In genomic region chr11:84684325-84684724, GRCm38 (mm10) we compare ENCODE assay signal across 16 mouse cellular contexts.
"Had no signal": no experiment of that assay in that cellular context is flagged by ENCODE, and none has a peak within 500 bp of the region (broad histone marks: within the 10 kb centered on the region; RNA-seq: fewer than 3 reads in every experiment).

No protein-coding gene starts in this region.

- H3K27me3 ChIP-seq: stomach, embryonic 15.5 days had no signal

- H3K9ac ChIP-seq: neural tube, embryonic 12.5 days; neural tube, embryonic 13.5 days; stomach, embryonic 15.5 days had no signal

- H3K9me3 ChIP-seq: neural tube, embryonic 12.5 days; neural tube, embryonic 13.5 days; stomach, embryonic 15.5 days had no signal

- H3K4me1 ChIP-seq: stomach, embryonic 15.5 days had no signal

- DNase-seq: retina, postnatal 1 day; right cerebral cortex, adult 18-20 months; right cerebral cortex, postnatal 14 days; right cerebral cortex, postnatal 25 days; right cerebral cortex, postnatal 4 days; spleen, adult 18-20 months; thymus, adult 18-20 months; thymus, adult 2 months; thymus, postnatal 14 days; thymus, postnatal 25 days; thymus, postnatal 36 days; thymus, postnatal 4 days had no signal

- H3K27ac ChIP-seq: neural tube, embryonic 12.5 days; neural tube, embryonic 13.5 days; stomach, embryonic 15.5 days; stomach, postnatal 0 days had no signal

- H3K4me2 ChIP-seq: neural tube, embryonic 12.5 days; neural tube, embryonic 13.5 days; stomach, embryonic 15.5 days had no signal

- H3K4me3 ChIP-seq: neural tube, embryonic 12.5 days; neural tube, embryonic 13.5 days; stomach, embryonic 15.5 days had no signal

- H3K36me3 ChIP-seq: neural tube, embryonic 12.5 days; neural tube, embryonic 13.5 days; stomach, embryonic 15.5 days had no signal
